Mouse (Mus musculus) c-Kit-negative CD71-positive TER-119-positive erythroid progenitor cells, embryonic 14.5 days (primary cell): ENCODE data around the gene Emc10.
A peak's percentile ranks its signal among the peaks of the same experiment; 100 is the strongest.

ENCODE experiments used
- DNase-seq: peaks from one replicate; pipeline ENCODE4 v3.0.0-alpha.2; 2013; ENCODE audit warnings: low read depth, low spot score

Emc10 gene

DNA sequence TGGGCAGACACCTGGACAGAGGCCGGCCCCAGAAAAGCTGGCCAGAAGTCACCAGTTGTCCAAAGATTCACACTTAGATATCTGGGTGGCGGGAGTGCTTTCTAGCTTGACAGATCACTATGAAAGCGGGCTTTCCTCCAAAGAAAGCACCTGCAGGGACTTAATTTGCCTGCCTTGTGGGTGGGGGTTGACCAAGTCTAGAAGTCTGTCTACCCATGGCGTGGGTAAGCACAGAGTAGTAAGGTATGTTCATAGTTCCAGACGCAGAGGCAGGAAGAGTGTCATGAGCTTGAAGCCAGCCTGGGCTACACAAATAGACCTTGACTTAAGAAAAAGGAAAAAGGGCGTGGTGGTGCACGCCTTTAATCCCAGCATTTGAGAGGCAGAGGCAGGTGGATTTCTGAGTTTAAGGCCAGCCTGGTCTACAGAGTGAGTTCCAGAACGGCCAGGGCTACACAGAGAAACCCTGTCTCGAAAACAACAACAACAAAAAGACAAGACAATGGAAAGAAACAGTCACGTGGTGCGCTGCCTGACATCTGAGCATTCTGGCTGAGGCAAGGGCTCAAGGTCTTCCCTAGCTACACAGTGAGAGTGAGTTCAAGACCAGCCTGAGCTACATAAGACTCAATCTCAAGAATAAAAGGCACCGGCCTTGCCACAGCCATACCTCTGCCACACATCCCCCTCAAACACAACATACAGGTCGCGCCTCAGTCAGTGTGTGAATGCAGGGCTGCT is 30.3 kb upstream of the Emc10 start:
- no peak for DNase-seq

DNA sequence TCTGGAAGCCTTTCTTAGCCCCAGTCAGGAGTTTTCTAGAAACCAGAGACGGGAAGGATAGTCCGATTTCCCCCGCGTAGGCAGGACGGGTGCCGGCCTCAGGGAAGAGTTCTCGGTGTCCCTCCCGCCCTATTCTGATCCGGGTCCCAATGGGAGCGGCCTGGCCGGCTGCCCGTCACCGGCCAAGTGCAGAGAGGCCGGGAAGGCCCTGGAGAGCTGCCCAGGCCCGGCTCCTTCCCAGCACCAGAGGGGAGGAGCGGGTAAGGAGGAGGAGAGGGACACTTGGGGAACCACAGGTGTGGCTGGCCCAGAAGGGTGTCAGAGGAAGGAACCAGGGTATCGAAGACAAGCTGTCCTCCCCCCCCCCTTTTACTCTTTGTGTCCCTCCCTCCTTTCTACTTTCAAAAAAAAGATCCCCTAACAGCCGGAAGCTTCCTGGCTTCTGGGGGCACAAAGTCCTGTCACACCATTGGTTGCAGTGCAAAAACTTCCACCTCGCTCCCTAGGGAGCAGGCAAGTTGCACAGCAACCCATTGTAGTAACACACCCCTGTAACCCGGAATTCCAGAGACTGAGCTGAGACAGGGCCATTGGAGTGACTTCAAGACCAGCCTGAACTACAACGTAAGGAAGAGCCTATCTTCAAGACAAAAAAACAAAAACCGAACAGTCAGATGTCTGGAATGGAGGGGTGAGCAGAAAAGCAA is 28.9 kb upstream of the Emc10 start:
- DNase-seq, result no peak

DNA sequence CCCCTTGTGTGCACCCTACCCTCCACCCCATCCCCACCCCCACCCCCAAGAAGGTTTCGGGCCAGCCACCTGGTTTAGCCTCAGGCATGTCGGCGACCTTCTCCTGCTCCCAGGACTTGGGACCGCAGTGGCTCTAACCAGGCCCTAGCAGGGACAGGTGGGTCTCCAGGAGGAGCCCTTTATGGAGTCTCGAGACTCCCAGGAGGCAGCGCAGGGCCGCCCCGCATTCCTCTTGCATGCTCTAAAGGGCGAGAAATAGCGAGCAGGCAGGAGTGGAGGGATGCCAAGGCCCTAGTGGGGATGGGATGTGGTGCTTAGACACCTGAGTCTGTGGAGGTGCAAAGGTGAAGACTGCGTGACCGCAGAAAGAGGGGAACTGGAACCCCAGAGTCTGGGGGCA is 28.2 kb upstream of the Emc10 start, which contains the start of gene Mybpc2:
TSS of gene Mybpc2 (minus strand) at position 155 of the 400 bp plus-strand sequence.
- no peak for DNase-seq

DNA sequence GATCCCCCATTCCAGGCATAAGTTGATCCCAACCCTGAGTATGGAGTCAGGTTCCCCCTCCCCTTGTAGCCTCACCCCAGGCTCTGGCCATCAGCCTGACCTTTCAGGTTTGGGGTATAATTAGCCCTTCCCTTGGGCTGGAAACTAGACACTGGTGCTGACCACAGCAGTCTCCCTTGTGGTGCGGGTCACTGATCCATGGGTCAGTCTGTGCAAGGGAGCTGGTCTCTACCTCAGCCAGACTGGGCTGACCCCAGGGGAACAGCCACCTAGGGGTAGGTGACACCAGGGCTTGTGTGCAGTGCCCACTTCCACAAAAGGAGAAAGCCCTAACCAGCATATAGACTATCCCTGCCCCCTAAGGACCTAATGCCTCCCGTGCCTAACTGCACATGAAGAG is 26.7 kb upstream of the Emc10 start:
- DNase-seq, result no peak

DNA sequence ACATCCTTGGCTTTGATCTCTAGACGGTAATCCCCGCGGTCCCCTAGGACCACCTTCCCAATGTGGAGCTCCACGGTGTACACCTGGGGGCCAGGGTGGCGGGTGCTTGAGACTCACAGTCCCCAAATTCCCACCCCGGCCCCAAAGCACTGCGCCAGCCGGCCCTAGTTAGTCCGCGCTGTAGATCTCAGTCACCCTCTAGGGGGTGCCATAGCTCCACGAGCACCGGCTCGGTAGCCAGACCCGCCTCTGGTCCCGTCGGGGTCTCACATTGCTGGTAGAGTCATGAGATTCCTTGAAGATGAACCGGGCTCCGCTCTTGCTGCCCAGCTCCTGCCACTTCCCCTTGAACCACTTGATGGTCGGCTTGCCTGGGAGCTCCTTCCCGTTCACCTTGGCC is 25.4 kb upstream of the Emc10 start:
- no peak for DNase-seq

DNA sequence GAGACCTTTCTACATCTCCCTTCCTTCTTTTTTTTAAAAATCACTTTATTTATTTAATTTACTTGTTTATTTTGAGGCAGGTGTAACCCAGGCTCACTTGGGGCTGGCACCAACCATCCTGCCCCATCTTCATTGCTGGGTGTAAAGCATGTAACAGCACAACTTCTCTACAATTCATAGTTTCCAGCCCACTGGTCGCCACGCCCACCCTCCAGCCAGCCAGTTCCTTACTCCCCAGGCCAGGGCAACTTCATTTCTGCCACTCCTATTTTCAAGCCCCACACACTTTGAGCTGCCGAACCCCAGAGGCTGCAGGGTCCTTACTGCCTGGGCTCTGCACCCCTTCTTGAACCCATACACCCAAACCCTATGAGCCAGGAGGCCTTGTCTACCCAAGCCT is 24.7 kb upstream of the Emc10 start:
- no peak for DNase-seq

DNA sequence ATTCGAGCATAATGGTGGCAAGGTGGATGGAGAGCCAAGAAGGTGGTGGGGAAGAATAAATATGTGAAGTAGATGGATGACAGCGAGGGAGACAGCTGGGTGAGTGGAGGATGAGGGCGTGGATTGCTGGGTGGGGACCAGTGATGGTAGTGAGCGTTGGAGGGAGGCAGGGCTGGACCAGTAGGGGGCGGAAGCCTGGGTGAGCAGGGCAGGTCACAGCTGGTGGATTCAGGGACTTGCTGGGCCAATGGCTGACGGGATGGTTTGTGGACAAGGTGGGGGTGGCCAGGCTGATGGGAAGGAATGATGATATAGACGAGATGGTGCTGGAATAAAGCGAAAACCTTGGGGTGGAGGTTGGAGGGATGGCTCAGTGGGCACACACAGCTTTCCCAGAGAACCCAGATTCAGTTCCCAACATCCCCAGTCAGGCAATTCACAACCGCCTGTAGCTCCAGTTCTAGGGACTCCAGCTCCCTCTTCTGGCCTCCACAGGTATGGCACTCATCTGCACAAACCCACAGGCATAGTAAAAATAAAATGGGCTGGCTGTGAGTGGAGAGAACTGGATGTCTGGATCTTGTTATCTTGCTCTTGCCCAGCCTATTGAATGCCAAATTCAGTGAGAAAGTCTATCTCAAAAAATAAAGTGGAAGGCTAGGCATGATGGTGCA is 23.0 kb upstream of the Emc10 start:
- DNase-seq, result no peak

DNA sequence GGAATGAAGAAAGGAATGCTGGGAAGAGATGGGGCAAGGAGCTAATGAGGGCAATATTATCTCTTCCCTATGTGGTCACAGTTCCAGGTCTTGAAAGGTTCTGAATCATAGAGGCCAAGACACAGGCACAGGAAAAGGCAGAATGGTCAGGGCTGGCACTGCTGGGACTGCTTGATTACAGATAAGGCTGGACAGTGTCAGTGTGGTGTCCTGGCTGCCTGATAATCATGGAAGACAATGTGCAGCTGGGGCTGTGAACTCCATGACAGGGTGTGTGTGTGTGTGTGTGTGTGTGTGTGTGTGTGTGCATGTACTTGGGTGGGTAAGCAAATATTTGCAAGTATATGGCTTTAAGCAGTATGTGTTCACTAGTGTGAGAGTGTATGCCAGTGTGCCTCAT is 11.2 kb upstream of the Emc10 start:
- no peak for DNase-seq

DNA sequence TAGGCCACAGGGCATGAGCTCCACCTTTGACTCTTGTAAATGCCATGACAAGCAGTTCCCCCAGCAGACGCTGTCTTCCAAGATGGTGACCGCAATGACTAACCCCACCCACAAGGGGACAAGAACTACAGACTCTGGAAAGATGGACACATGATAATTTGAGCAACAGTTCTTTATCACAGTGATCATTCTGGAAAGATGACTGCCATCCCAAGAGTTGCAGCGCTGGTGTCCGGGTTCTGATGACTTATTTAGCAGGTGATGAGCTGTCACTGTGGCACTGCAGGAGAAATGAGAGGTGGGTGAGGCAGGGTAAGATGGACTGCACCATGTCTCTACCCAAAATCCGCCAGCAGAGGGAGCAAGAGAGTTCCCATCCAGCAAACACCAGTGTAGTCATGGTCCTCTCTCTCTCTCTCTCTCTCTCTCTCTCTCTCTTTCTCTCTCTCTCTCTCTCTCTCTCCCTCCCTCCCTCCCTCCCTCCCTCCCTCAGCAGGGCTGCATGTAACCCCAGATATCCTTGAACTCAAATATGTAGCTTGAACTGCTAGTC is 5.3 kb upstream of the Emc10 start:
- DNase-seq, result peak; percentile 54

DNA sequence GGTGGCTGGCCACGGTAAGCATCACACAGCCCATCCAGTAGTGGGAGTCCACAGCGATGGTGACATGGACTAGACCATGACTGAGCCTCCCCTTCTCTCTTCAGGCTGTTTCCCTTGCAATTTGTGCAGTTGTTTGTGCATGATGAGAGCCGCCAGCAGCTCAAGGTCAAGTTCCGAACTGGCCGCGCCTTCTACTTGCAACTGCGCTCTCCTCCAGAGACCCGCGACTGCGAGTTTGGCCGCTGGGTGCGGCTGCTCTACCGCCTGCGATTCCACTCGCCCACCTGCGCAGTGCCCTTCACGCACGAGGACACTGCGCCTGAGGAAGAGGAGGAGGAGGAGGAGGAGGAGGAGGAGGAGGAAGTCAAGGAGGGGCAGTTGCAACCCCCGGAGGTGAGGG is 3.7 kb upstream of the Emc10 start:
- no peak for DNase-seq

DNA sequence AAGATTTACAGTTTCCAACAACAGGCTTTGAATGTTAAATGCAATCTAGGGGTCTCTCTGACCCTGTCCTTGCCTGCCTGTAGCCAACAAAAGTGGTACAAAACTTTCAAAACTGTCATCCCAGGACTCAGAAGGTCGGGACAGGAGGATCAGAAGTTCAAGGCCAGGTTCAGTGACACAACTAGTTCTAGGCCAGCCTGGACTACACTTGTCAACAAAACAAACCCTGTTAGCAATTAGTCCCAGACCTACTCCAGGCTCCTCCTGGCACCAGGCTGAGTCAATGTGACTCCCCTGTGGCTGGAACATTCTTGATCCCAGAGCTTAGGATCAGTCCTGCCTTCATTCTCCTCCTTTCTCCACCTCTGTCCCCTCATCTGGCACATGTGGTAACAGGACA is 2.6 kb upstream of the Emc10 start:
- DNase-seq, result no peak

DNA sequence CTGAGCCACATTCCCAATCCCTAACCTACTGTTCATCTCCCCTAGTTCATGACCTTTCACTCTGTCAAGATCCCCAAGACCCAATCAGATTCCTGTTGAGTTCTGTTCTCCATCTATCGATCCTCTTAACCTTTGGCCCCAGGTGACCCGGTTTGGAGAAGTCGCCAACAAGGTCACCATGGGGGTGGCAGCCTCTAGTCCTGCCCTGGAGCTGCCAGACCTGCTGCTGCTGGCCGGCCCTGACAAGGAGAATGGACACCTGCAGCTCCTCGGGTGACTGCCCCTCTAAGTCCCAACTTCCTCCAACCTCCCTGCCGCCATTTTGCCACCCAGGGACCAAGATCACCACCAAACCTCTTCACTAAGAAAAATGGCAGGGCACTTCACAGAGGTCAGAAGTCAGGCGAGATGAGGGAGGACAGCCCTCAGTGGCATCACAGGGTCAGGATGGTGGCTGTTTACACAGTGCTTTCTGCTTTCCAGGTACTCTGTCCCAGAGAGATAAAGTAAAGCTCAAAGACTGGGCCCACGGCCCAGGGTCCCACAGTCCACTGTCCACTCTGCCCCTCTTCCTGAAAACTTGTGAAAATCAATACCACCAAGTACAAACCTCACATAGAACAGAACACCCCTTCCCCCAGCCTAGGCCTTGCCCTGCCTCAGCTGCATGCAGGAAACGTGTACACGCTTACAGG is 1.2 kb upstream of the Emc10 start:
- no peak for DNase-seq

DNA sequence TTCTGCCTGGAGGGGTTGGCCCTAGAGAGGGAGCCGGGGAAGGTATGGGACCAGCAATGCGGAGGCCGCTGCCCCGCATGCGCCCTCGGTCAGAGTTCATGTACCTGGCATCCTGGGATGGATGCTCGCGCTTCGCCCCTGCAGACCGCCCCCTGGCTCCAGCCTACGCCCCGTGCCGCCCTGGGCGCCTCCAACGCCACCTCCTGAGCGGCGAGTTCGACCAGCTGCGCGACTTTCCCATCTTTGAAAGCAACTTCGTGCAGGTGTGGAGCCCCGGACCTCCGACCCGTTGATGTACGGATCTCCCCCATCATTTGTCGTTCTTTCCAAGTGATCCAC is 411 bp upstream of the Emc10 start:
- DNase-seq, result no peak

DNA sequence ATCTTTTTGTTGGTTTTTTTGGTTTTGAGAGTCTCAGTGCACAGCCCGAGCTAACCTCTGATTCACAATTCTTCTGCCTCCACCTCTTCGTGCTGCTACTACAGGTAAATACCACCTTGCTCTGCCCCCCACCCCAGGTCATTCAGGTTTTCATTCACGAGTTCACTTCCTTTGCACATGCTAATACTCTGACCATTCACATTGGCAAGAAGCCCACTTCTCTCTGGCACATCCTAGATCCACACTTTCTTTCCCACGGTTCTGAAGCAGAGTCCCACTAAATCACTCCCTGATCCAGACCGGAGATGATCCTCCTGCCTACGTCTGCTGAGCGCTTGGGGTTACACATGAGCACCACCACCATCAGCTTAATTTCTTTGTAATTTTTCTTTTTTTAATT is 1.2 kb downstream of the Emc10 start:
- DNase-seq, result no peak

DNA sequence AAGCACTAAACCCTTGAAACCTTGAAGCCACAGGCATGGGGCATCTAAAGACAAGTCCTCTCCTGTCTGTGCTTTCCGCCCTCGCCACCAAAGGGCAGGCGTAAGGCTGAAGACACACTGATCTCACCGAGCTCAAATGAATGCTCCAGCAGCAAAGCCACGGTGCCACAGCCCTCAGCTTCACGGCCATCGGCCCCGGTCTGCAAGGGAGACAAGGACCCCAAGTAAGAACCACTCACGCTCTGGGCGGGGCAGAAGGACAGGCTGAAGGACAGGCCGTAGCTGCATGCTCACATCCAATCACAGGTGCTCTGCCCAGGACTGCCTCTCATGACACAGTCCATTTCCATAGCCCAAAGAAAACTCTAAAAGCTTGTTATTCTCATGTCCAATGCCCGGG is 1.6 kb downstream of the Emc10 start:
- DNase-seq, result no peak

DNA sequence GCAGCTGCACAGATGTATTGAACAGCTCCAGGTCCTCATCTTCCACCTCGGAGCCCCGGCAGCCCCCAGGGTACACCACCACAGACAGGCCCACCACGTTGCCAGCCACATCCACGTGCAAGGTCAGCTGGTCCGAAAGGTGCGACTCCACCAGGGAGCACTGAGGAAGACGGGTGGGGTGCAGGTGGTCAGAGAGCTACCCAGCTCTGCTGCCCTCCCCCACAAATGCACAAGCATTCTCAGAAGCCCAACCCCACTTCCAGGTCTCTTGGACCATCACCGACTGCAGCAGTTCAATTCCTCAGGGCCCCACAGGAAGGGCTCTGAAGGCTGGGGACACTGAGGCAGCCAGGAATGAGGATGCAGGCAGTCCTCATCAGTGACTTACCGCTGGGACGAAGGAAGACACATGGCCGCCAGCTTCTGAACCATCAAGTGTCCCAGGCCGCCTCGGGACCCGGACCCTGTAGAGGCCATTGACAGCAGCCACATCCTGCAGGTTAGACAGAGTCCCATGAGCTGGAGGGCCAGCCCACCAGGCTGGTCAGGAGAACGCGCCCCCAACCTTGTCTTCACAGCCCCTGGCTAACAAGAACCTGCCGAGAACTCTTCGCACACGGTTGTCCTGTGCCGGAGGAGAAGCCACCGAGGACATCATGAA is 4.0 kb downstream of the Emc10 start:
- DNase-seq, result no peak

DNA sequence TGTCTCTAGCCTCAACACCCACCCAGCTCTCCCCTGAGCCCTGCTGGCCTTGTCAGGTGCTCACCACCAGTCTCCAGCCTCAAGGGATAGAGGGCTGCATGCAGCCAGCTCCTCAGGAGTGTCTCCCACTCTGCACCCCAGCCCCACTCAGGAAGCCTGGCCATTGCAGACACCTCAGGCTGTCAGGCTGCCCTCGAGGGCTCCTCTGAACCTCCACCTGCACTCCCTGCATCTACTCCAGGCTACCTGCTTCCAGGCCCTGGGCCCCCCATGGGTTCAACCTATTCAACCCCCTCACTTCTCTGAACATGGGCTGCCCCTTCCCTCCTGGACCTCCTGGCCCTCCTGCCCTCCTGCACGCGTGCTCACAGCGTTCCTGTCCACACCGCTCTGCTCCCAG is 4.9 kb downstream of the Emc10 start:
- no peak for DNase-seq

DNA sequence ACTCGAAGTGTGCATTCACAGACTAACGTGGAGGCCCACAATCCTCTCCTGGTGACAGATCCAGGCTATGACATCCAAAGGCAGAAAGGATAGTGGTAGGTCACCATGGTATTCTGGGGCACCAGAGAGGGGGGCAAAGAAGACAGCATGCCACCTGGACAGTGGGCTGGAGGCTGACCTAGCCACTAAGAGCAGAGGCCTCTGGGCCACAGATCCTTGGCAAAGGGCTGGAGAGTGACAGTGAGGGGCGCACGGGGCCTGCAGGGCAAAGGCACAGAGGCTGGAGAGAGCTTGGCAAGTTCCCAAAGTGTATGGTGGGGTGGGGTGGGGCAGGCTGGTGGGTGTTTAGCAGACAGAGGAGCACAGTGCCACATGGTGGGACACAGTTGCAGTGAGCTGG is 6.0 kb downstream of the Emc10 start:
- DNase-seq, result no peak

DNA sequence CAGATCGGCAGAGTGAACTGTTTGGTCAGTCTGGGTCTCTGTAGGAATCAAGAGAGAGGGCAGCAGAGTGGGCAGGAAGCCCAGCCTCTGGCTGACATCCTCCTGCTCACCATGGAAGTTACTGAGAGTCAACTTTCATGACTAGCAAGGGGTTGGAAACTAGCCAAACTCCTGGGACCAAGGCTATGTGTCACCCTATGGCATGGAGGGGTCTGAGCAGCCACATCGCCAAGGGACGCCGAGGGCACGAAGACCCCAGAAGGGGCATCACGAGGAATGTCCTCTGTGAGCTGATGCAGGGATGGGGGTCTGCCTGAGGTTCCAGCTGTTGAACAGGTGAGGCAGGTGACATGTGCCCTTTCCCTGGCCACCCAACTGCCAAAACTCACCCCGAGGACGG is 7.8 kb downstream of the Emc10 start:
- no peak for DNase-seq

DNA sequence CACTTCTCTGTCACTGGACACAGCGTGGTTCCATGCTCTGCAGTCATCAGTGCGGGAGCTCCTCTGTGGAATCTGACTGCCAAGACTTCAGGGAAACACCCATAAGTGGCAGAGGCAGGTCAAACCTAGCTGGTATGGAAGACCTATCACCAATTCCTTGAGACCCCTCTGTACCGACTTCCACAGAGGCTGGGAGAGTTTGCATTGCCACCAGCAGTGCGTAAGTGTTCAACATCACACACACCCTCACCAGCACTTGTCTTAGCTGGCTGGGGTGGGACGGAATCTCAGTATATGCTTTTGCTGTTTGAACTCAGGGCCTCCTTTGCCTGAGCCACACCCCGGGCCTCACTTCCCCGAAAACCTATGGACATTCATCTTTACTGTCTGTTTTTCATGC is 8.4 kb downstream of the Emc10 start:
- no peak for DNase-seq

DNA sequence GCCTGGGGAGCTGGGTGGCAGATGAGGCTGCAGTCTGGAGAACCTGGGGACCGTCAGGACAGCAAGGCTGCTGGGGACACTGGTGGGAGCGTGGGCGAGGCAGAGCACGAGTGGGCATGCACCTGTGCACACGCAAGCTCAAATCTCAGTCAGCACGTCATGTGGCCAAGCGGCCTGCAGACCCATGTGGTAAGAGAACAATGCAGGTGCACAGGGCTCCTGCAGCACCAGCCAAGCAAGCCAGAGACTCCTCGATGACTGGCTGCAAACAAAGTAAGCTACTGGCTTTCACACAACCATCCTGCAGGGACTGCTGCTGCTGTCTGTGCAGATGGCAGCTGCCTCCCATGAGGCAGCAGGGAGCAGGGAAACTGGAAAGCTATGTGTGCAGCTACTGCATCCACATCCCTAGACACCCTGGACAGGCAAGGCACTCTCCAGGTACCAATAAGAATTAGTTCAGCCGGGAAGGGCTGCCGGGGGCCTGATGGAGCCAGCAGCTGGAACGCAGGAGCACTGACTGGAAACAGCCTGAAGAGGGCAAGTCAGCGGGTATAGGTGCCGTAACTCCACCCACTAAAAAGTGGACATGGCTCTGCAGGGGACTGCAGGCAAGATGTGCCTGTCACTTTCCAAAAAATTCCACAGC is 9.3 kb downstream of the Emc10 start:
- no peak for DNase-seq
